In genomic region chr7:43752806-43753205, GRCm38 (mm10) we compare ENCODE assay signal across 31 mouse cellular contexts. TPM values are rescaled to one million over a fixed set of nuclear protein-coding genes. Genes with fewer than 3 reads are reported as not detected.
DNase-seq lines count a peak whose midpoint lies in the region; ATAC-seq and TF ChIP-seq lines count a peak whose summit lies in the region.
"Had no signal": no experiment of that assay in that cellular context is flagged by ENCODE, and none has a peak within 500 bp of the region (broad histone marks: within the 10 kb centered on the region; RNA-seq: fewer than 3 reads in every experiment).

No protein-coding gene starts in this region.

- H3K4me1 ChIP-seq in bone marrow macrophage, adult 2 months (ENCODE audit: control insufficient read depth, insufficient read depth, low read length): peaks cover 16% of the 10 kb centered on the region
- no peaks in the 10 kb centered on the region for H3K4me1 ChIP-seq in kidney, embryonic 15.5 days
- H3K4me1 ChIP-seq: embryonic facial prominence, embryonic 13.5 days; embryonic facial prominence, embryonic 15.5 days; forebrain, embryonic 10.5 days; forebrain, embryonic 12.5 days had no signal

- H3K4me3 ChIP-seq in bone marrow macrophage, adult 2 months (ENCODE audit: insufficient read depth, low read length): no peak overlapping the region
- no peak overlapping the region for H3K4me3 ChIP-seq in kidney, embryonic 15.5 days (replicated peaks)
- H3K4me3 ChIP-seq in layer of hippocampus, adult 2 months: no peak overlapping the region
- H3K4me3 ChIP-seq: embryonic facial prominence, embryonic 13.5 days; embryonic facial prominence, embryonic 15.5 days; erythroblast, embryonic 14.5 days; forebrain, embryonic 10.5 days; forebrain, embryonic 12.5 days had no signal

- no peak for TF ChIP-seq POLR2A in bone marrow macrophage, adult 2 months (IDR thresholded peaks at IDR 0.05; ENCODE audit: borderline replicate concordance, low read depth, low read length)

- no peaks in the 10 kb centered on the region for H3K27me3 ChIP-seq in kidney, embryonic 15.5 days
- H3K27me3 ChIP-seq: embryonic facial prominence, embryonic 13.5 days; embryonic facial prominence, embryonic 15.5 days; forebrain, embryonic 12.5 days had no signal

- no peak for ATAC-seq in kidney, embryonic 15.5 days (replicated peaks; ENCODE audit: low FRiP score)
- ATAC-seq: CD4-positive, CD25-positive, alpha-beta regulatory T cell, adult 4 months; forebrain, embryonic 14.5 days; forebrain, embryonic 16.5 days had no signal

- no peak overlapping the region for H3K9ac ChIP-seq in kidney, embryonic 15.5 days
- H3K9ac ChIP-seq: embryonic facial prominence, embryonic 13.5 days; embryonic facial prominence, embryonic 15.5 days; forebrain, embryonic 12.5 days had no signal

- DNase-seq in 3T3-L1 (ENCODE audit: low read depth, low spot score) (peak; percentile 17), NIH3T3 (ENCODE audit: low read depth) (peak; percentile 57)
- no peak for DNase-seq in layer of hippocampus, adult 2 months (ENCODE audit: low spot score in 2 of 2)
- DNase-seq: adrenal gland, adult 8-10 months; adrenal gland, postnatal 14 days; adrenal gland, postnatal 36 days; B cell, adult 2 months; cerebellum, adult 11 months; cerebellum, adult 18-20 months; cerebellum, adult 8-10 months; cerebellum, adult 9-11 months; cerebellum, postnatal 14 days; cerebellum, postnatal 36 days; embryo, embryonic 11 days had no signal

- no peak overlapping the region for H3K4me2 ChIP-seq in kidney, embryonic 15.5 days
- H3K4me2 ChIP-seq: embryonic facial prominence, embryonic 13.5 days; embryonic facial prominence, embryonic 15.5 days; forebrain, embryonic 12.5 days had no signal

- no peak for TF ChIP-seq CTCF in bone marrow macrophage, adult 2 months (IDR thresholded peaks at IDR 0.05; ENCODE audit: low read depth, low read length)
- TF ChIP-seq CTCF in layer of hippocampus, adult 2 months (conservative IDR thresholded peaks at IDR 0.05): no peak

- H3K9me3 ChIP-seq in kidney, embryonic 15.5 days (replicated peaks): no peaks in the 10 kb centered on the region
- H3K9me3 ChIP-seq: embryonic facial prominence, embryonic 13.5 days; embryonic facial prominence, embryonic 15.5 days; forebrain, embryonic 10.5 days; forebrain, embryonic 12.5 days; G1E had no signal

- no peaks in the 10 kb centered on the region for H3K36me3 ChIP-seq in kidney, embryonic 15.5 days
- H3K36me3 ChIP-seq: embryonic facial prominence, embryonic 13.5 days; embryonic facial prominence, embryonic 15.5 days; forebrain, embryonic 10.5 days; forebrain, embryonic 12.5 days; G1E had no signal

- H3K27ac ChIP-seq in bone marrow macrophage, adult 2 months (ENCODE audit: insufficient read depth, low read depth, low read length): 0 out of 2 replicates have a peak overlapping the region, but pooled peaks have one; percentile 10
- no peak overlapping the region for H3K27ac ChIP-seq in kidney, embryonic 15.5 days
- no peak overlapping the region for H3K27ac ChIP-seq in layer of hippocampus, adult 2 months
- H3K27ac ChIP-seq: embryonic facial prominence, embryonic 13.5 days; embryonic facial prominence, embryonic 15.5 days; forebrain, embryonic 10.5 days; forebrain, embryonic 12.5 days had no signal

- 62% methylated on average over 2 of the region's 2 CpGs for WGBS in kidney, embryonic 15.5 days

RNA-seq across cellular contexts. Expression of gene Klk12, which starts 15.9 kb away (rescaled TPM):
- polyA plus RNA-seq in bone marrow macrophage, adult 2 months (2012; ENCODE audit: insufficient read depth, insufficient read length, missing spikeins): not detected in 2 replicates
- polyA plus RNA-seq in kidney, embryonic 15.5 days (2015; fragmentation: Nextera tagmentation; extraction: Ambion mirVana): not detected in 2 replicates
- total RNA-seq in layer of hippocampus, adult 2 months (2021): not detected
- total RNA-seq: adrenal gland, adult 18-20 months; adrenal gland, adult 8-10 months; adrenal gland, postnatal 14 days; adrenal gland, postnatal 36 days; CH12.LX; common myeloid progenitor, adult 5-6 weeks; G1E had no signal
- polyA plus RNA-seq: brain, embryonic 14.5 days; CD4-positive, CD25-positive, alpha-beta regulatory T cell, adult 4 months; embryonic facial prominence, embryonic 11.5 days; erythroblast, embryonic 14.5 days; forebrain, embryonic 10.5 days; forebrain, embryonic 12.5 days; forebrain, embryonic 16.5 days; frontal cortex, adult 2 months; G1E had no signal

RNA-seq across cellular contexts. Expression of gene Klk11, which starts 21.6 kb away (rescaled TPM):
- polyA plus RNA-seq in bone marrow macrophage, adult 2 months (2012; ENCODE audit: insufficient read depth, insufficient read length, missing spikeins): not detected in 2 replicates
- polyA plus RNA-seq in kidney, embryonic 15.5 days (2015; fragmentation: Nextera tagmentation; extraction: Ambion mirVana): 0.14 and 1.0 TPM in 2 replicates
- total RNA-seq in layer of hippocampus, adult 2 months (2021): not detected
- total RNA-seq: adrenal gland, adult 18-20 months; adrenal gland, postnatal 14 days; adrenal gland, postnatal 36 days; CH12.LX; common myeloid progenitor, adult 5-6 weeks; G1E had no signal
- polyA plus RNA-seq: brain, embryonic 14.5 days; embryonic facial prominence, embryonic 11.5 days; erythroblast, embryonic 14.5 days; forebrain, embryonic 12.5 days; forebrain, embryonic 14.5 days; forebrain, embryonic 16.5 days; frontal cortex, adult 2 months; G1E had no signal

RNA-seq across cellular contexts. Expression of gene Klk10, which starts 28.0 kb away (rescaled TPM):
- not detected in 2 replicates for polyA plus RNA-seq in bone marrow macrophage, adult 2 months (2012; ENCODE audit: insufficient read depth, insufficient read length, missing spikeins)
- 0.58 and 2.3 TPM in 2 replicates for polyA plus RNA-seq in kidney, embryonic 15.5 days (2015; fragmentation: Nextera tagmentation; extraction: Ambion mirVana)
- total RNA-seq in layer of hippocampus, adult 2 months (2021): 1 to 10 TPM; 1.5 to 1.7 TPM
- total RNA-seq: adrenal gland, postnatal 14 days; CH12.LX; common myeloid progenitor, adult 5-6 weeks; G1E had no signal
- polyA plus RNA-seq: erythroblast, embryonic 14.5 days; forebrain, embryonic 12.5 days; G1E had no signal

RNA-seq across cellular contexts. Expression of gene Klk9, which starts 38.9 kb away (rescaled TPM):
- not detected in 2 replicates for polyA plus RNA-seq in bone marrow macrophage, adult 2 months (2012; ENCODE audit: insufficient read depth, insufficient read length, missing spikeins)
- 0.22 and 0.23 TPM in 2 replicates for polyA plus RNA-seq in kidney, embryonic 15.5 days (2015; fragmentation: Nextera tagmentation; extraction: Ambion mirVana)
- total RNA-seq in layer of hippocampus, adult 2 months (2021): not detected
- total RNA-seq: adrenal gland, adult 18-20 months; adrenal gland, adult 8-10 months; adrenal gland, postnatal 14 days; adrenal gland, postnatal 36 days; common myeloid progenitor, adult 5-6 weeks; G1E had no signal
- polyA plus RNA-seq: brain, embryonic 14.5 days; CD4-positive, CD25-positive, alpha-beta regulatory T cell, adult 4 months; embryonic facial prominence, embryonic 11.5 days; erythroblast, embryonic 14.5 days; forebrain, embryonic 10.5 days; forebrain, embryonic 12.5 days; forebrain, embryonic 14.5 days; frontal cortex, adult 2 months; G1E had no signal

RNA-seq across cellular contexts. Expression of gene Klk13, which starts 40.4 kb away (rescaled TPM):
- not detected in 2 replicates for polyA plus RNA-seq in bone marrow macrophage, adult 2 months (2012; ENCODE audit: insufficient read depth, insufficient read length, missing spikeins)
- 0.47 and 0.64 TPM in 2 replicates for polyA plus RNA-seq in kidney, embryonic 15.5 days (2015; fragmentation: Nextera tagmentation; extraction: Ambion mirVana)
- not detected for total RNA-seq in layer of hippocampus, adult 2 months (2021)
- total RNA-seq: adrenal gland, postnatal 14 days; adrenal gland, postnatal 36 days; CH12.LX; common myeloid progenitor, adult 5-6 weeks had no signal
- polyA plus RNA-seq: CD4-positive, CD25-positive, alpha-beta regulatory T cell, adult 4 months; erythroblast, embryonic 14.5 days; forebrain, embryonic 12.5 days; forebrain, embryonic 14.5 days; forebrain, embryonic 16.5 days; G1E had no signal

Comparison
In these comparisons a context has a peak if more than half of its experiments do, and no peak if none do; other contexts are left out.
1. DNase-seq: peak in 3T3-L1 (single experiment) and NIH3T3 (single experiment); none in layer of hippocampus, adult 2 months (0 of 2).